In genomic region chr1:139808594-139808993, GRCm38 (mm10) we compare ENCODE assay signal across 44 mouse cellular contexts. TPM values are rescaled to one million over a fixed set of nuclear protein-coding genes. Genes with fewer than 3 reads are reported as not detected.
"Had no signal": no experiment of that assay in that cellular context is flagged by ENCODE, and none has a peak within 500 bp of the region (broad histone marks: within the 10 kb centered on the region; RNA-seq: fewer than 3 reads in every experiment).

No protein-coding gene starts in this region.

- H3K9me3 ChIP-seq: heart, embryonic 10.5 days; heart, embryonic 12.5 days; heart, embryonic 13.5 days; heart, embryonic 15.5 days; hindbrain, embryonic 10.5 days; hindbrain, embryonic 12.5 days; hindbrain, embryonic 13.5 days; hindbrain, embryonic 15.5 days; intestine, embryonic 15.5 days; kidney, embryonic 15.5 days had no signal

- H3K27me3 ChIP-seq: heart, embryonic 12.5 days; heart, embryonic 13.5 days; heart, embryonic 15.5 days; hindbrain, embryonic 12.5 days; hindbrain, embryonic 13.5 days; hindbrain, embryonic 15.5 days; intestine, embryonic 15.5 days; kidney, embryonic 15.5 days had no signal

- H3K4me3 ChIP-seq: heart, embryonic 10.5 days; heart, embryonic 12.5 days; heart, embryonic 13.5 days; heart, embryonic 15.5 days; hindbrain, embryonic 10.5 days; hindbrain, embryonic 12.5 days; hindbrain, embryonic 13.5 days; hindbrain, embryonic 15.5 days; intestine, embryonic 15.5 days; kidney, embryonic 15.5 days; layer of hippocampus, adult 2 months had no signal

- H3K27ac ChIP-seq: heart, embryonic 10.5 days; heart, embryonic 13.5 days; heart, embryonic 15.5 days; hindbrain, embryonic 10.5 days; hindbrain, embryonic 12.5 days; hindbrain, embryonic 13.5 days; hindbrain, embryonic 14.5 days; hindbrain, embryonic 15.5 days; hindbrain, postnatal 0 days; intestine, embryonic 15.5 days; kidney, embryonic 15.5 days; kidney, postnatal 0 days; layer of hippocampus, adult 2 months had no signal

- DNase-seq: heart, postnatal 10 days; heart, postnatal 14 days; heart, postnatal 36 days; heart, postnatal 4 days; kidney, adult 11 months; kidney, adult 18-20 months; kidney, adult 2 months; kidney, adult 8-10 months; kidney, adult 9 months; kidney, postnatal 10 days; kidney, postnatal 14 days; kidney, postnatal 25 days; kidney, postnatal 36 days; kidney, postnatal 4 days; layer of hippocampus, adult 9-11 months; layer of hippocampus, postnatal 36 days had no signal

- H3K9ac ChIP-seq: heart, embryonic 12.5 days; heart, embryonic 13.5 days; heart, embryonic 15.5 days; hindbrain, embryonic 12.5 days; hindbrain, embryonic 13.5 days; hindbrain, embryonic 14.5 days; hindbrain, embryonic 15.5 days; intestine, embryonic 15.5 days; kidney, embryonic 15.5 days had no signal

- H3K4me2 ChIP-seq: heart, embryonic 11.5 days; heart, embryonic 12.5 days; heart, embryonic 13.5 days; heart, embryonic 15.5 days; hindbrain, embryonic 12.5 days; hindbrain, embryonic 13.5 days; hindbrain, embryonic 14.5 days; hindbrain, embryonic 15.5 days; intestine, embryonic 15.5 days; kidney, embryonic 15.5 days had no signal

- ATAC-seq: hindbrain, embryonic 16.5 days; hindbrain, postnatal 0 days; inflammation-experienced regulatory T-cells, adult 6 months; intestine, embryonic 15.5 days; intestine, embryonic 16.5 days; intestine, postnatal 0 days had no signal

- H3K4me1 ChIP-seq: heart, embryonic 10.5 days; heart, embryonic 12.5 days; heart, embryonic 13.5 days; heart, embryonic 15.5 days; hindbrain, embryonic 10.5 days; hindbrain, embryonic 12.5 days; hindbrain, embryonic 13.5 days; hindbrain, embryonic 15.5 days; intestine, embryonic 15.5 days; kidney, embryonic 15.5 days had no signal

- H3K36me3 ChIP-seq: heart, embryonic 10.5 days; heart, embryonic 12.5 days; heart, embryonic 13.5 days; heart, embryonic 15.5 days; hindbrain, embryonic 10.5 days; hindbrain, embryonic 12.5 days; hindbrain, embryonic 13.5 days; hindbrain, embryonic 15.5 days; intestine, embryonic 15.5 days; kidney, embryonic 15.5 days had no signal

RNA-seq across cellular contexts. Expression of gene Gm4788, which starts 27.6 kb away (rescaled TPM):
- total RNA-seq: heart, postnatal 10 days; heart, postnatal 14 days; hematopoietic stem cell, adult 5-6 weeks; hindbrain, postnatal 0 days; layer of hippocampus, adult 18-20 months; layer of hippocampus, adult 2 months; layer of hippocampus, postnatal 10 days; layer of hippocampus, postnatal 14 days; layer of hippocampus, postnatal 36 days had no signal
- polyA plus RNA-seq: heart, embryonic 10.5 days; heart, embryonic 11.5 days; heart, embryonic 12.5 days; heart, embryonic 13.5 days; heart, embryonic 15.5 days; heart, embryonic 16.5 days; heart, postnatal 0 days; hindbrain, embryonic 10.5 days; hindbrain, embryonic 11.5 days; hindbrain, embryonic 12.5 days; hindbrain, embryonic 13.5 days; hindbrain, embryonic 14.5 days; hindbrain, embryonic 15.5 days; hindbrain, embryonic 16.5 days; hindbrain, postnatal 0 days; inflammation-experienced regulatory T-cells, adult 6 months; intestine, embryonic 14.5 days; intestine, embryonic 15.5 days; intestine, embryonic 16.5 days; kidney, adult 2 months; kidney, postnatal 0 days; large intestine, adult 2 months had no signal

RNA-seq across cellular contexts. Expression of gene Cfhr2, which starts 49.9 kb away (rescaled TPM):
- total RNA-seq: hematopoietic stem cell, adult 5-6 weeks; layer of hippocampus, postnatal 10 days had no signal
- polyA plus RNA-seq: heart, embryonic 10.5 days; heart, embryonic 11.5 days; heart, embryonic 12.5 days; heart, embryonic 13.5 days; heart, embryonic 15.5 days; heart, postnatal 0 days; hindbrain, embryonic 10.5 days; hindbrain, embryonic 11.5 days; hindbrain, embryonic 12.5 days; hindbrain, embryonic 13.5 days; hindbrain, embryonic 14.5 days; hindbrain, embryonic 15.5 days; hindbrain, postnatal 0 days; inflammation-experienced regulatory T-cells, adult 6 months; intestine, embryonic 14.5 days; intestine, embryonic 15.5 days; large intestine, adult 2 months had no signal
